Mouse (Mus musculus) limb, embryonic 14.5 days (tissue): ENCODE data around the gene Lmo4. TPM values are rescaled to one million over a fixed set of nuclear protein-coding genes. Genes with fewer than 3 reads are reported as not detected.

Experiments used
- ATAC-seq: fragments of 200-750 bp; cut with Nextera tagmentation; 2 replicates; pipeline ENCODE4 v1.8.0; 2017; ENCODE audit warnings: low read depth, moderate number of reproducible peaks, moderate TSS enrichment; ENCODE audit not compliant: low FRiP score
- DNase-seq: peaks from one replicate; pipeline ENCODE4 v3.0.0-alpha.2; 2015; ENCODE audit warnings: low spot score
- H3K27ac ChIP-seq: fragments of 300-500 bp; sonication (generic); replicated peaks from 2 replicates; pipeline ENCODE4 v1.5.1; 2014; ENCODE audit warnings: low read depth, mild to moderate bottlenecking, low read length, moderate library complexity, mixed read lengths
- H3K27me3 ChIP-seq: fragments of 300-500 bp; sonication (generic); 2 replicates; pipeline ENCODE4 v1.6.1; 2014; ENCODE audit warnings: low read length, mixed read lengths; ENCODE audit not compliant: control insufficient read depth, insufficient read depth
- H3K36me3 ChIP-seq: fragments of 300-500 bp; sonication (generic); 2 replicates; pipeline ENCODE4 v1.6.1; 2014; ENCODE audit warnings: mild to moderate bottlenecking, low read length, moderate library complexity, mixed read lengths; ENCODE audit not compliant: control insufficient read depth, insufficient read depth
- H3K4me1 ChIP-seq: fragments of 300-500 bp; sonication (generic); 2 replicates; pipeline ENCODE4 v1.6.1; 2014; ENCODE audit warnings: antibody characterized with exemption, low read length, mixed read lengths; ENCODE audit not compliant: control insufficient read depth, insufficient read depth
- H3K4me2 ChIP-seq: fragments of 300-500 bp; sonication (generic); replicated peaks from 2 replicates; pipeline ENCODE4 v1.6.1; 2014; ENCODE audit warnings: low read depth, mild to moderate bottlenecking, low read length, moderate library complexity; ENCODE audit not compliant: severe bottlenecking
- H3K4me3 ChIP-seq: fragments of 300-500 bp; sonication (generic); replicated peaks from 2 replicates; pipeline ENCODE4 v1.5.1; 2014; ENCODE audit warnings: low read length
- H3K9ac ChIP-seq: fragments of 300-500 bp; sonication (generic); 2 replicates; pipeline ENCODE4 v1.6.1; 2014; ENCODE audit warnings: mild to moderate bottlenecking, low read depth, low read length, moderate library complexity; ENCODE audit not compliant: severe bottlenecking
- H3K9me3 ChIP-seq: fragments of 300-500 bp; sonication (generic); 2 replicates; pipeline ENCODE4 v1.6.1; 2016; ENCODE audit warnings: low read length; ENCODE audit not compliant: control insufficient read depth
- POLR2A ChIP-seq: fragments of 200-500 bp; IDR thresholded peaks from 2 replicates; pipeline ENCODE4 v1.8.0; 2012; ENCODE audit warnings: inconsistent platforms, mild to moderate bottlenecking, moderate library complexity, borderline replicate concordance; ENCODE audit not compliant: insufficient read depth, insufficient read length; ENCODE audit errors: extremely low read depth
- WGBS: fragments of 180-500 bp; shearing (Covaris S2); extraction: QIAGEN DNeasy Blood & Tissue Kit; methylation state at CpG from one replicate; pipeline ENCODE4 v1.1.7; 2014; 5-methylcytosine and 5-hydroxymethylcytosine counted together
- polyA plus RNA-seq, 2 experiments: library from polyadenylated mRNA; depleted of rRNA in 1 of 2; stranded (reverse) in 1 of 2; unstranded in 1 of 2; fragments of >200 nt; fragmentation: Nextera tagmentation in 1 of 2; extraction: Ambion mirVana in 1 of 2; gene quantifications; 2 replicates each; pipeline versions ENCODE4 v1.2.1 to v1.2.3; 2012 to 2014

Gene Lmo4
- polyA plus RNA-seq, 2 experiments = 87.9 to 137 TPM

DNA sequence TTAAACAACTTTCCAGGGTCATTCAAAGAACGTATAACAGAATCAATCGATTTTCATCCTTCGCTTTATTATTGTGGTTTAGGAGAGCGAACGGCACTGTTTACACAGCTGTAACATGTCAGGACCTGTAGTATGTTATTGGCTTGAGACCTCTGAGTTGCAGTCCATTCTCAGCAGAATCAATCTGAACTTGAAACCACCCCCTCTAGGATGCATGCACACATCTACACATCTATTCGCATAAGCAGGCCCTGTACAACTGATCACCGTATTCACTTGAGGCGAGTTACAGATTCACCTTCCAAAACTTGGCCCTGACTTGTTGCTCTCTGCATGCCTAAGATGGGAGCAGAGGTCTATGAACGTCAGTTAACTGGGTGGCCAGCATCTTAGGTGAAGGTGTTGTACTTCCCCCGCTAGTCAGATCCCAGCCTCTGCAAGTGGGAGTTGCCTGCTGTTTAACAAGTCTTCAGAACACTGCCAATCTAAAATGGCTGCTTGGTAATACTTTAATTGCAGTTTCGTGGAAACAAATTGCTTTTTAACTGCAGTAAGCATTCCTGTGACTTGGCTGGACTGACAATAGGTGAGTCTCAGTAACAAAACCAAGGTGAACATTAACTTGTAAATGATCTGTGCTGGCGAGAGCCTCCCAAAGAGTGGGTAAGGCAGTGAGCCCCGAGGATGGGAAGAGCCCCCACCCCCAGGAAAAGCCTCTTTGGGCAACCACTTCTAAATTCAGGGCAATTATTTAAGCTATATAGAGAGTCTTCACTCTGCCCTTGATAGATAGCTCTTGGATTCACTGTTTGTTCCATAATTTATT, 19.5 kb downstream of the Lmo4 start:
- peak; percentile 25; the same call in 1 of the 2 replicates for ATAC-seq

DNA sequence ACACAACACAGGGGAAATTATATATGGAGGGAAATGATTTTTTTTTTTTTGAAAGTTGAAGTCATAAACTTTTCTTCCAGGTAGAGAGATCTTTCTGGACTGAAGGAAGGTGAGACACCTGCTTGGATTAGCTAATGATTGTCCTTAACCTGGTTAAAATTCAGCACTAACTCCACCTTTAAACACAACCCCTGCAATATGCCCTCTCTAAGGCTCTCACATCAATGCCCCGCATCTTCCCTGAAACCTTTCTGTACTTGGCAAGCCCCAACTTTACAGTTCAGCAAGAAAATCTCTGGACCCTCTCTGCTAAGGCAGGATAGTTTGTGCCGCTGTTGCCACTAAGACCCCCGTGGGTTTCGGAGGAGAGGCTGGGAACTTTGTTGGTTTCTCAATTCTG, 20.1 kb downstream of the Lmo4 start:
- ATAC-seq (no peak), DNase-seq (no peak)
- Histone ChIP-seq H3K36me3 (peaks cover 32% of the 10 kb centered on the region), H3K4me2 (no peak overlapping the region), H3K9ac (no peak overlapping the region), H3K4me3 (no peak overlapping the region), H3K27ac (no peak overlapping the region), H3K27me3 (no peaks in the 10 kb centered on the region), H3K9me3 (no peaks in the 10 kb centered on the region), H3K4me1 (peaks cover 6% of the 10 kb centered on the region; the same call in 1 of the 2 replicates)
- no peak for TF ChIP-seq POLR2A
- 75% methylated on average over 4 of the region's 4 CpGs for WGBS

More for the DNA sequence above, 19.5 kb downstream of the Lmo4 start:
- Histone ChIP-seq H3K9ac (no peak overlapping the region), H3K27me3 (no peaks in the 10 kb centered on the region), H3K4me1 (peaks cover 6% of the 10 kb centered on the region; the same call in 1 of the 2 replicates), H3K27ac (no peak overlapping the region), H3K9me3 (no peaks in the 10 kb centered on the region), H3K36me3 (peaks cover 39% of the 10 kb centered on the region), H3K4me3 (no peak overlapping the region), H3K4me2 (no peak overlapping the region)
- no peak for TF ChIP-seq POLR2A
- WGBS = 54% methylated on average over 13 of the region's 13 CpGs
- no peak for DNase-seq

DNA sequence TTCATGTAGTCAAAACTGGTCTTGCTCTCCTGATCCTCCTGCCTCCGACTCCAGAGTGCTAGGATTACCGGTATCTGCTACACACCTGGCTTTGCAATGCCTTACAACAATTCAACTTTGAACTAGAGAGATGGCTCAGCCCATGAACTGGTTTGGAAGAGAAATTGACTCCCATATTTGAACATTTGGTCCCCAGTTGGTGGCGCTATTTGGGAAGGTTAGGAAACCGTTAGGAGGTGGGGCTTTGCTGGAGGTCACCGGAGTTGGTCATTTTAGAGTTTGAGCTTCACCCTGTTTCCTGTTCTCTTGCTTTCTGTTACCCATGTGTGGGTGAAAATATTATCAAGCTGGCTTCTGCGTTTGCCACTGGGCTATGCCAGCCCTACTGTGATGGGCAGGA, 22.8 kb downstream of the Lmo4 start:
- Histone ChIP-seq H3K9ac (no peak overlapping the region), H3K36me3 (peaks cover 6% of the 10 kb centered on the region), H3K4me3 (no peak overlapping the region), H3K27me3 (no peaks in the 10 kb centered on the region), H3K9me3 (no peaks in the 10 kb centered on the region), H3K4me2 (no peak overlapping the region), H3K4me1 (peaks cover 6% of the 10 kb centered on the region; the same call in 1 of the 2 replicates), H3K27ac (no peak overlapping the region)
- DNase-seq = no peak
- no peak for ATAC-seq
- no peak for TF ChIP-seq POLR2A
- 72% methylated on average over 6 of the region's 6 CpGs for WGBS

DNA sequence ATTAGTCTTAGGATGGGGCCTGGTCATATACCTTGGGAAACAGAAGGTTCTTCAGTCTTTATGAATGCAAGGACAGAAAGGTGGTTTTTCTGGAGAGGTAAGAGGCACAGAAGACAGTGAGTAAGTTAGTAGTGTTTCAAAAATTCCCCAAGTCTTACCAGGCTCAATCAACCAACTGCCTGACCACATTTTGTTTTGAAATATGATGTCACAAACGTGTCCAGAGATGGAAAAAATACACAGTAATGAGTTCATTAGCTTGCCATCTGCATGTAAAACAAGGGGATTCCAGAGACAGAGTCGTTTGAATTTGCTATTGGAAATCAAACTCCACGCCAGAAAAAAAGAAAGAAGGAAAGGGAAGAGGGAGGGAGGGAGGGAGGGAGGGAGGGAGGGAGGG, 26.1 kb downstream of the Lmo4 start:
- Histone ChIP-seq H3K4me1 (no peaks in the 10 kb centered on the region), H3K36me3 (no peaks in the 10 kb centered on the region), H3K4me3 (no peak overlapping the region), H3K9ac (no peak overlapping the region), H3K27me3 (no peaks in the 10 kb centered on the region), H3K9me3 (no peaks in the 10 kb centered on the region), H3K4me2 (no peak overlapping the region), H3K27ac (no peak overlapping the region)
- DNase-seq = no peak
- ATAC-seq = no peak
- no peak for TF ChIP-seq POLR2A
- WGBS = 52% methylated on average over 3 of the region's 3 CpGs

DNA sequence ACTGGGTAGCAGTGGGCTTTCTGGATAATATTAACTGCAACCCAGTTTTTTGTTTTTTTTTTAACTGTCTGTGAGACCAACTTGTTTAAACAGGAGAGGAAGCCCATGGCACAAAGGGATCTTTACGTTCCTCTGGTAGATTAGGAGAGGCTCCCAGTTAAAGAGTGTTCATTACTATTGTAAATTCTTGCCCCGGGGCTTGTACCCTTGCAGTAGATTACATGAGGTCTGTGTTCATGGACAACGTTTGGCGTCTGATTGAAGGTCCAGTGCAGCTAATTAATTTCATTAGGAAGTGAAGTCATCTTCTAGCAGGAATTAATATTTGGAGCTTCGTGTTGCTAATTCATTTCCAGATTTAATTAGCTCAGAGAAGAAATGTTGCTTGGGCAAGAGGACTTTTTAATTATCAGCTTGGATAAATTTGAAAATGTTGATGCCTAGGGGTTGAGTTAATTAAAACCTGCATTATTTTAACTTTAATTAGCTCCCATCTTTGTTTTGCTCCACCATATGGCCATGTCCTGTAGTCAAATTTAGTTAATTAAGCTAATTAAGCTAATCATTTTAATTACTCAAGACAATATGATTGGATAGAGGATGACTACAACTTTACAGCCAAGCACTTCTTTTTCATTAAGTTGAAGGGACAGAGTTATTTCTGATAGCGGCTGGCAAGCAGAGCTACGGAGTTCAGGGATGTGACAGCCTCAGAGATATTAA, 31.0 kb downstream of the Lmo4 start:
- Histone ChIP-seq H3K27ac (no peak overlapping the region), H3K9ac (no peak overlapping the region), H3K27me3 (no peaks in the 10 kb centered on the region), H3K9me3 (no peaks in the 10 kb centered on the region), H3K4me2 (no peak overlapping the region), H3K4me1 (no peaks in the 10 kb centered on the region), H3K36me3 (no peaks in the 10 kb centered on the region), H3K4me3 (no peak overlapping the region)
- ATAC-seq = no peak
- TF ChIP-seq POLR2A = no peak
- no peak for DNase-seq
- 28% methylated on average over 7 of the region's 7 CpGs for WGBS
